Mouse (Mus musculus) spleen, postnatal 4 days (tissue): ENCODE measurements at regions not wholly inside any gene's neighbourhood (a gene's known extent, or its start where the extent isn't known, plus 50 kb on each side); places are given as distances from the start of the nearest gene placed in this dataset.

Experiments used
- DNase-seq, 2 experiments: peaks; one replicate each; pipeline ENCODE4 v3.0.0; 2022; ENCODE audit warnings: low spot score in 2 of 2

DNA sequence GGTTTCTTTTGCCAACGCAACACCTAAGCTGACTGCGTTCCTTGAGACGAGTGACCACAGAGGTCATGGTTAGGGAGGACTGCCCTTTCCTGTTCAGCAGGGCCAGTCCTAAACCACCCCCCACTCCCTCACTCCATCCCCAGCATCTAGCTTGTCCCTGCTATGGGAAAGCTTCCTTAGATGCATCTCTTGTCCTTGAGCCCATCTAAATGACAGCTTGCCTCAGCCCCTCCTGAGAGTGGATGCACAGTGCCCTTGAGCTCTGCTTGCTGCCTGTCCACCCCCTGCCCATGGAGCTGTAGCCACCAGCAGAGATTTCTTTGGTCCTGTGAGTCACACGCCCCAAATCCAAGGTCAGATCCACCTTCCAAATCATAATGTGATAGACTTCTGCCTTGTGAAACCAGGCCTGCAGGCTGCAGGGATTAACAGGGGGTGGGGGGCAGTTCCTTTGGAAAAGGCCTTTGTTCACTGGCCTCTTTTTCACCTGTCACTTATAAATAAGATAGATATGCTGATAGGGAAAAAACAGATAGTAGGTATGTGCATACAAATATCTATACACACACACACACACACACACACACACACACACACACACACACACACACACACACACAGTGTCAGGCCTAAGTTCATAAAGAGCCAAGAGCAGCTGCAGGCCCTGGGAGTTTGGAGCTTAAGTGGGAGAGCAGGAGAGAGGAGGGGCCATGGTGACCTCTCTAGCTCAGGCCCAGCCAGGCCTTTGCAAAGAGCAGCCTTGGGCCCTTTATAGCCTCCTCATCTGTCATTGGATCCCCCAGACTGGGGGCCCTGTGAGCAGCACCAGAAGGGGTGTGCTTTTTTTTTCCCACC lies 56.4 kb upstream of the Adra2c start:
- DNase-seq: no peak

DNA sequence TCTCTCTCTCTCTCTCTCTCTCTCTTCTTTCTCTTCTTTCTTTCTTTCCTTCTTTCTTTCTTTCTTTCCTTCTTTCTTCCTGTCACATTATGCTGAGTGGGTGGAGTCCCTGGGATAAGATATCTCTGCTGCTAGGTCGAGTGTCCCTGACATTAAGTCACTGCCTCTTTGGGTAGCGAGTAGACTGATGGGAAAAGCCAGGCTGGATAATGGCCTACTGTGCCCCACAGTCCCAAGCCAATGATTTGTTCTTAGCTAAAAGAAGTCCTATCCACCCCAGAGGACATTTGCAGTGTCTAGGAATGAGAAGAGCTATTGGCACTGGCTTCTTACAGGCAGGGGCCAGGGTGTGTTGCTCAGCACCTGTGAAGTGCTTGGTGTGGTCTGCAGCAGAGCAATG lies 61.8 kb upstream of the Adra2c start:
- DNase-seq: no peak

DNA sequence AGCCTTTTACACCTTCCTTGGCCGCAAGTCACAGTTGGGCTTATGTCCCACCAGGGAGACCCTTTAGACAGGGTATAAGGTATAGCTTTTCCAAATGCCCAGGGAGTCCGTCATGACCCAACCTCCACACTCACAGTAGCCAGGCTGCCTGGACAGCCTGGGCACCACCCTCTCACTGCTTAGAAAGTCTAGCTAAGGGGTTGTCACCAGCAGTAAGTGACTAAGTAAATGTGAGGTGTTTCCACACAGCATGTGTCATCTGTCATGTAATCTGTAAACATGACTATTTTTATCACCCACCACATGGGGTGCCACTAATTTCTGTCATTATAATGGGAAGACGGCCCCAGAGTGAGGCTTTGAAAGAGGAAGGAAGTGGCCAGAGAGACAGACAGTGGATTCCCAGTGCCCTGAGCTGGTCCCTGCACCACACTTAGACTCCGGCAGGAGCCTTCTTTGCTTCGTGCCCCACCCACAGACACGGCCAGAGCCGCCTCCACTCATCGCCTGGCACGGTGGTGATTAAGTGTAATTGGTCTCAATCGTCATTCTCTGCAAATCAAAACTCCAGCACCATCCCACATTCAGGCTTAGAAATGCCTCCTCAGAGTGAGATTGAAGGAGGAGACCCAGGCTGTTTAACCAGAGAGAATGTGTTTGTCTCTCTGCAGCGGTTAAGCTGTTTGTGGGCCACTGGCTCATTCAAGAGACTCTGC lies 62.5 kb upstream of the Adra2c start:
- DNase-seq: no peak

DNA sequence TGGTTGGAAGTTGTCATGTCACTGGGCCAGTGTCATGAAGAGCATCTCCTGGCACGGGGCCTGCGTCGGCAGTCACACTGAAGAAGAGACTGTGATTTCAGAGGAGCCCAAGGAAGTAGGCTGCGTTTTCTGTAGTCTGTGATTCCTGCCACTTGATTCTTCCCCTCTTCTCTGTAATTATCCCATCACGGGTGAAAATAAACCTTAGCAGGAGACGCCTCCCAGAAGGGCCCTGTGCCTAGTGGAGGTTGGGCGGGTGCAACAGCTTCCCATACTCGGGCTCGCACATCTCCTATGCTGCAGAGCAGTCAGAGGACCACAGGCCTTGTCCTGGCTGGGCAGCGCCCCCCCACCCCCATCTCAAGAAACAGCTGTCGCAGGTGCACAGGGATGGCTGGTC lies 63.1 kb upstream of the Adra2c start:
- DNase-seq: no peak

DNA sequence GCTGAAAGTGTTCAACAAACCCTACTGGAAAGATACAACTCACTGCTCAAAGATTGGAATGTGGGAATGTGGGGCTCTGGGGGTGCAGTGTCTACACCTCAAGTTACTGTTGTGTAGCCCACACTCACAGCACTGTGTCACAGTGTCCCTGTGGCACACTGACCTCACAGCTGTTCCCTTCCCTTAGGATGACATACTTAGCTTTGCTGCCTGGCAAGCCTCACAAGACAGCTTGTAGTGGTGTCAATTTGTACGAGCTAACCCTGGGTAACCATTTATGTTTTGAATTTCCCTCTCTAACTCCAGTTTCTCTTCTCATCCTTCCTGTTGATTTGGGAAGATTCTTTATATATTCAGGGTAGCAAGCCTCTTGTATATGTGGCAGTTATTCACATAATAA lies 68.8 kb upstream of the Adra2c start:
- no peak for DNase-seq

DNA sequence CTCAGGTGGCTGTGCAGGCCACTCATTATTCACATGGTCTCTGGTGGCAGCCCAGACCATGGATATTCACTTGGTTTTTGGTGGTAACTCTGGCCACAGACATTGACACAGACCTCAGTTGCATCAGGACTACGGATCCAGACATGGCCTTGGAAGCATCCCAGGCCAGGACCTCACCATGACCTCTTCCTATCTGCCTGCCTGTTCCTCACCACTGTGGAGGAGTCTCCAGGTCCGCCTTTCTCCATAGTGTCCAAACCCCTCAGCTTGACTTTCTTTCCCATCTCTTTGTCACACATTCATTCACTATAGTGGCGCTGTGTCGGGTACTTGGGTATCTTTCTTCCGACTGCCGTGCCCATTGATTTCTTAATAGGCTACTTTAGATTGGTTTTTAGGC lies 74.1 kb upstream of the Adra2c start:
- DNase-seq: no peak

DNA sequence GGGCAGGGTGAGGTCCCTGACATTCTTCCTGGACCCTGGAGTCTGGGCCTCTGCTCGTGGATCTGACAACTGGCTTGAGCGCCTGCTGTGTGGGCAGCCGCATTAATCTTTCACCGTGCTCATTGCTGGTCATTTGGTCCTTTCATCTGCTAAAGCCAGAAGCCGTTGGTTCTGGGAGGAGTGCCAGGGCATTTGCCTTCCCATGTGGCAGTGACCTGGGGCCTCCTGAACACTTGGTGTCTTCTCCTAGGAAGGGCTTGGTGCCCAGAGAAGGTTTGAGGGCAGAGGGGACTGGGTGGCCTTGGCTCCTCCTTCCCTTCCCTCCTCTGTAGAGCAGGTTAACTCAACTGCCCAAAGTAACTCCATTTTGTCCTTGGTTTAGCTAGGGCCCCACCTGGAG lies 79.7 kb upstream of the Adra2c start:
- no peak for DNase-seq

DNA sequence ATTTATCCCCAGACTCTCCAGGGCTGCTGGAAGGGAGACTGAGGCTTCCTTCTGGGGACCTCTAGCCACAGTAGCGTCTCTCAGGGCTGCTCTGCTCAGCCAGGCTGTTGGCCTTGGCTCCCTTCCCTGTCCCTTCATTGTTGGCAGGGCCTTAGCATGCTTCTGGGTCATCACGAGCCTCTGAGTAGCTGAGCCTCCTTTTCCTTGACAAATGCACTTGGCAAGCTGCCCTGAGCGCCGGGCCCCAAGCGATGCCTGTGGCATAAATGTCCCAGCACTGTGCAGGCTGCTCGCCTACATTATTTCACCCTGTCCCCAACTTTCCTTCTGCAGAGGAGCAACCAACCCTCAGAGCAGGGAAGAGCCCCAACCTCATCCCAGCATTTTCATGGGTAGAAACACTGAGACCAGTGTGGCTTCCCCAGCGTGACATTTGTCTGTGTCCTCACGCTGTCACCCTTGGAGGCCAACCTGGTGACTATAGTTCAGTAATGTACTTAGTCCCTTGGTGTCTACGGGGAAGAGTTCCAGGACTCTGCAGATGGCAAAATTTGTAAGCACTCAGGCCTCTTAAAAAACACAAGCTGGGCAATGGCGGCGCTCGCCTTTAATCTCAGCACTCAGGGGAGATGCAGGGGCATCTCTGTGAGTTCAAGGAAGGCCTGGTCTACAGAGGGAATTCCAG lies 83.7 kb upstream of the Lrpap1 start:
- peak in 1 of 2 experiments; percentile 22 for DNase-seq

DNA sequence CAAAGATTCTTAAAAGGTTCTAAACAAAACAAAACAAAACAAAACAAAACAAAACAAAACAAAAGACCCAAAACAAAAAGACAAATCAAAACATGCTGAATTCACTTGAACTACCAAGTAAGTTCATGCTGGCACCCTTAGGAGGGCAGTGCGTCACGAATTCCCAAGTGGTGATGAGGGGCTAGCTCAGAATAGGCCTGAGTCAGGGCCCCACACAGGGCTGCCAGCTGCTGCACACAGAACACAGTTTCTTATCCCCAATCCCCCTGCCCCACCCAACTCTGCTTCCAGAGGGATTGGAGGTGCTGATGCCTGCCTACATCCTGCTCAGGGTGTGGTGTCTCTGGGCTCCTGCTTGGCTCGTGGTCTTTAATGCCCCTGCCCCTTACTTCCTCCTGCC lies 80.3 kb upstream of the Lrpap1 start:
- no peak for DNase-seq

DNA sequence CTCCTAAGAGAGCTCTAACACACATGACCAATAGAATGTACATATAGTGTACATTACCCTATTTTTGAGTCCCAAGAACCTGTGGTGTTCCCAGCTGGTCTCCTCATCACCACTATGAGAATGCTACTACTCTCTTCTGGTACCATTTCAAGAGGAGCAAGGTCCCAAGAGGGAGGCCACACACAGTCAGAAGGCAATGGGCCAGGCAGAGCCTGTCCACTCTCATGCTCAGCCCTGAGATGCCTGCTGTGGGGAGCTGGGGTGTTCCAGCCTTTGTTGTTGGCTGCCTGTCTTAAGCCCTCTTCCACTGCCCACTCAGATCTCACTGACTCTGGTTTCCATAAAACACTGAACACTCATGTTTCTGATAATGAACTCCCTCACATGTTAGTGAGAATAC lies 79.7 kb upstream of the Lrpap1 start:
- DNase-seq: no peak

DNA sequence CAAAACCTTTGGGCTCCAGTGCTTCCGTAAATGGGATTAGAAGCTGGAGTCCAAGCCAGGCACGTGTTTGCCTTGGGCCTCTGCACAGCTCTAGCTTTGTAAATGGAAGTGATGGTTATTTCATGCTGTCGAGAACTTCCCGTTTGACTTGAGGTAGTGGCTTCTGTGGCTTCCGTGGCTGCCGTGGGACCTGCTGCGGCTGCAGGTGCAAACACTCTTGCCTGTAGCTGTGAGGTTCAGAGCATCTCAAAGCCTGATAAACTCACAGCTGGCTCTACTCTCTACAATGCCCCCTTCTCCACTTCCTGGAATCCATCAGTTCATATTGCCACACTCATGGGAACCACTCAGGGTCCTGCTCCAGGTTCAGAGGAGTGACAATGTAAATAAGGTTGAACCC lies 77.9 kb upstream of the Lrpap1 start:
- no peak for DNase-seq

DNA sequence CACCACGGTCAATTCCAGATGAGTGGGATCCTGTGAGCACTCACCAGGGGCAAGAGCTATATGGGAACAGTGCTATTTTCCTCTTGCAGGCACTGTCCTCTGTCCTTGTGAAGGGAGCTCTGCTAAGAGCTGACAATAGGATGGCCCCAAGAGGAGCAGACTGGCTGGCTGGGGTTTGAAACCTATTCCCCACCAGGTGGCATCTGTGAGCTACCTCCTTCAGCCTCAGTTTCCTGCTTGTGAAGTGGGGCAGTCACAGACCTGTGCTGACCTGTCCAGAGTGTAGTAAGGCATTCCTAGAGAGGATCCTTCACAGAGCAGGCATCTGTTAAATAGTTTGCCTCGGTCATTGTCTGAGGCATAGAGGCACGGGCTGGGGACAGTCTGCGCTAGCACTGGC lies 71.8 kb upstream of the Lrpap1 start:
- no peak for DNase-seq

DNA sequence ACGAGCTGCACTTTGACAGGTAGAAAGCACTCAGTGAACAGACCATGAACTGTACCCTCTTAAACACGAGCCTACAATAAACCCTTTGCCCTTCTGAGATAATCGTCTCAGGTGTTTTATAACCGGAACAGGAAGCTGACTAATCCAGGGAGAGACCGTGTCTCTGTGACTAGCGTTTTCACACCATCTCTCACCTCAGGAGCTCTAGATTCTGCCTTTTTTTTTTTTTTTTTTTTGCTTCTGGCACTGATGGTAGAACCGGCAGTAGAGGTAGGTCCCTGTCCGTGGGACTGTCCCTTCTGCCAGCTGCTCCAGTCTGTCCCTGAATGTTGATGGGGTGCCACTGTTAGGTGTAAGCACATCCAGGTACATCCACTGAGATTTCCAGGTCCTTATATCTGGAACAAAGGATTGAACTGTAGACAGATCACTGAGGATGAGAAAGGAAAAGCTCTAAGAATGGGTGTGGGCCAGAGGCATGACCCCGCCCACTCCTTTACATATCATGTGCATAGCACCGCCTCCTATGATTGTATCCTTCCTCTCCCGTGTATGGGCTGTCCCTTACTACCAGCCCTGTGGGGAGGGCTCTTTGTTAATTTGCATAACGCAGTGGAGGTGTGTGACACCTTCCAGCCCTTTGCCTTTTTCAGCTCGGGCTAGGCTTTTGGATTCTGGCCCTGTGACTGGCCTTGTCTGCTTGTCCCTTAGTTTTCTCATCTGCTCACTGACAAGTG lies 70.7 kb upstream of the Lrpap1 start:
- DNase-seq: no peak

DNA sequence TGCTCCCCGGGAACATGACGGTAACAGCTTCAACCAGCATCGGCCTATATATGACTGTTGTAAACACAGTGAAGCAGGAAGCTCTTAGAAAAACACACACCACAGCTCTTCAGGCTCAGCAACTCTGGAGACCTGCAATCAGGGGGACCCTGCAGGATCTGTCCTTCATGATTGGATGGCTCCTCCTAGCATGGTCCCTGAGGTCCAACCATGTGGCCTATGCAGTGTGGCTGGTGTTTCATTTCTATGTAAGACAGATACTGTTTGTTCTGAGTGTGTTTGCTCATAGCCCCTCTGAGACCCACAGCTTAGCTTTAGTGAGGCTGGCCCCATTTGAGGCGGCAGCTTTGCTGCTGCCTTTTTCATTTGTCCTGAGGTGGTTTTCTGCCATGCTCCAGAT lies 68.8 kb upstream of the Lrpap1 start:
- DNase-seq: no peak

DNA sequence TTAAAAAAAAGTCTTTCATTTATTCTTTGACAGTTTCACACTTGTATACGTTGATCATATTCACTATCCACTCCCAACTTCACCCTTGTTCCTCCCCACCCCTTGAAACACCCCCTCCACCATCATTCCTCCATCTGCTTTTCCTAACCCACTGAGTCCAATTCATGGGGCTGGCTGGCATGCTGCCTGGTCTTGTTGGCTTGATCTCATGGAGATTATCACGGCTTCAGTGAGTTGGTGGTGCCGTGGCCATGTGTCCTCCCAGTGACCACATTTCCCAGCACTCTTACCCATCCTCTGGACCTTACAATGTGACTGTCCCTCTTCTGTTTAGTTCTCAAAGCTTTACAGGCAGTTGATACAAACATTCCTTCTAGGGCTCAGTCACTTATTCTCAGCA lies 65.8 kb upstream of the Lrpap1 start:
- DNase-seq: no peak

DNA sequence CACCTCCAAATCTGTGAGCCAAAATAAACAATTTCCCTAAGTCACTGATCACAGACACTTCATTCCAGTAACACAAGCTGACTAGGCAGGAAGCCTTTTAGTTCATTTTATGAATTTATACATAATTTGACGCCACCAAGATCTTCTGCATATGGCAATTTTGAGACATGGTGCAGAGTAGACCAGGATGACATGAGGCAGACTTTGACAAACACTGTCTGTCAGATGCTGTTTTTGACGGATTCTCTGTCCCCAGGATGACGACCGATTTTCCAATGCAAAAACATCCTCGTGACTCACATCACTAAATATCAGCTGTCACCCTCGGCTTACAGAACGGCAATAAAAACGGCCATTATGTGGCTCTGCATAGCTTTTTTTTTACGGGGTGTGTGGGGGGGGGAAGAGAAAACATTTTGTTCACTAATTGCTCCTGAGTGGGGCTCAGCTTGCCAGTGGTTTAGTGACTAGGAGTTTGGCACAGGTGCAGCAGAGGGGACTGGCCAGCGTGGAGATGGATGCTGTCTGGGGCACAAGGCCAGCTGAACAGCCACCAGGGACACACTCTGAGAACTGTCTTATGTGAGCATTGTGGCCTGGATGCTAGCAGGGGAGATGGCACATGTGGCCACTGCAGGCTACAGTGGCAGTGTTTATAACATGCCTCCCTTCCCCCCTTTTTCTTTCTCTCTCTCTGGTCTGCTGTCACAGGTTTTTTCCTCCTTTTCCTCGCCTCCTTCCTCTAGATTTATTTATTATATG lies 65.0 kb upstream of the Lrpap1 start:
- DNase-seq: no peak

DNA sequence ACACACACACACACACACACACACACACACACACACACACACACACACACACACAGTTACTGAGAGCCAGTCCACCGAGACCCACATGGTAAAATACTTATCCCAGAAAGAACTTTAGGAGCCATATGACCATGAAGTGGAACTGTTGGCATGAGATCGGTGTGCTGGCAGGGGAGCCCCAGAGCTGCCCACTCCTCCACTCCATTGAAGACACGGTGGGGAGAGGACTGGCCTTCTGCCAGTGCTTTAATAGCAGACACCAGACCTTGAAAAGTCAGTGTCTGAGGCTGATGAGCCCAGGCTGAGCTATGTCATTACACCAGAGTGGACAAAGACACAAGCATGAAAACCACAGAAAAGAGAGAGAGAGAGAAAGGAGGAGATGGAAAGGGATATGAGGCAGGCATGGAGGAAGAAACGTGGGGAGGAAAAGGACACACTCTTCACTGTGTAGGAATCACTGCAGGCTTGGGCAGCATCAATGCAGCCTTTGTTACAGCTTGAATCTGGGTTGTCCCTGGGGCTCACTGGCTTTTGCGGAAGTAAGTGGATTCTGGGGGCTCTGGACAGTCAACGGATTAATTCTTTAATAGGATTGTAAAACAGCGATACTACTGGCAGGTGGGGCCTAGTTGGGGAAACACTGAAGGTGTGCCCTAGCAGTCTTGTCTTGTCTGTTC lies 64.2 kb upstream of the Lrpap1 start:
- DNase-seq: no peak

DNA sequence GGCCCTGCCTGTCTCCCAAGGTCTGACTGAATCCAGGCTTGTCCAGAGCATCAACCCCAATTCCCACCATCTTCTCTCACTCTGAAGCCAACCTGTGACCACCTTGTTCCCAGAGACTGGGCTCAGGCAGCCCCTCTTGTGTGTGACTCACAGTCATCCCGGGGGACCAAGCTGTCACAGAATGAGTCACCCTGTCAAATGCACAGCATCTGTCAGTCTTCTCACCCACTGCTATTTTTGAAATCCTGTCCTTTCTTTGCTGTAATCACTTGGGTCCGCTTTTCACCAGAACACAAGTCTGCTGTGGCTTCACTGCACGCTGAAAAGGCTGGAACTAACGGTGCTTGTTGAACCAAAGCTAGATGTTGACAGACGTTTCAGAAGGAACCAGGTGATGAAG lies 63.3 kb upstream of the Lrpap1 start:
- DNase-seq: no peak

DNA sequence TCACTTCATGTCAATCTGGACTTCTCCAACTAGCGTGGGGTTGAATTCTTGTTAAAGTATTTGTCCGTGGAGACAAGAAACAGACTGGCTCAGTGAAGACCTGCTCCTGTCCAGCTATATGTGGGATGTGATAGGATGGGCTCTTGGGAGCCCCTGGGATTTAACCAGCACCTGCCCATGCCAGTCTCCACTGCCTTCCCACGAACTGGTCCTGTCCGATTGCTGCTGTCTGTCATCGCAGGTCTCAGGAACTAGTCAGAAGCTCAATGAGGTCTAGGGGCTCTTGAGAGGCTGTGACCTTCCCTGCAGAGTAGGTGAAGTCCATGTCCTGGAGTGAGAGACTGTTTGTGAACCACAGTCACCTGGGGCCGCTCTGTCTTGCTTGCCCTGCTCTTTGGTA lies 62.8 kb upstream of the Lrpap1 start:
- no peak for DNase-seq

DNA sequence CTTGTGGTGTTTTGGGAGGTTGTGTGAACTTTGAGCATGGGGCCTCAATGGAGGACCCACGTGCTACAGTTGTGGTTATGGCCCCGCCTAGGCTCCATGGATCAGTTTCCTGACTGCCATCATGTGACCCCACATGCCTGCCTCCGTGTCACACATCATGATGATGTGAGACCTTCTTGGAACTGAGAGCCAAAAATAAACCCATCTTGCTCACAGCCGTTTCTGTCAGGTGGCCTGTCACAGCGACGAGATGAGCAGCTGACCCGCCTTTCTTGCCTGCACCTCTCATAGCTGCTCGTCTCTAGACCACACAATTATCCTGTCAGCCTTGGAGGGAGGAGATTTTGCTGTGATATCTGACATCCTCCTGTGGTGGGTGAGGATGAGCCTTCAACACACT lies 60.4 kb upstream of the Lrpap1 start:
- DNase-seq: no peak

DNA sequence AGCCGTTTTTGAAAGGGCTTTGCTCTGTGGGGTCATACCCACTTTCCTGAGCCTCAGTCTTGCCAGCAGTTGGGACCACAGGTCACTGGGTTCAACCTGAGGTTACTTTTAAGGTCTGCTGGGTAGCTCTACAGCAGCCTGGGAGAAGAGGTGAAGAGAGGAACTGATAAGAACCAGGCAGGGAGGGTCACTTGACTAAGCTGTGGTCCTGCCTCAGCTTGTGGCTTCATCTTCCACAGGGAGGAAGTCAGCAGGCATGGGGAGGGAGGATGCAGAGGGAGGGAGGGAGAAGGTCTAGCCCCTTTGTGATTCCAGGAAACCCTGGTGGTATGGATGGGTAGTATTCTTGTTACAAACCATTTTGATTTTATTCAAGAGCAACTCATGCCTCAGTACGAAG lies 59.9 kb upstream of the Lrpap1 start:
- DNase-seq: no peak
